Mouse (Mus musculus): Measurements from ENCODE around the gene Fxyd6. TPM values are rescaled to one million over a fixed set of nuclear protein-coding genes. Genes with fewer than 3 reads are reported as not detected.
A peak's percentile ranks its signal among the peaks of the same experiment; 100 is the strongest.

The Fxyd6 gene
- polyA plus RNA-seq, 1 experiment from 2014 or later, result 34.9 TPM

DNA sequence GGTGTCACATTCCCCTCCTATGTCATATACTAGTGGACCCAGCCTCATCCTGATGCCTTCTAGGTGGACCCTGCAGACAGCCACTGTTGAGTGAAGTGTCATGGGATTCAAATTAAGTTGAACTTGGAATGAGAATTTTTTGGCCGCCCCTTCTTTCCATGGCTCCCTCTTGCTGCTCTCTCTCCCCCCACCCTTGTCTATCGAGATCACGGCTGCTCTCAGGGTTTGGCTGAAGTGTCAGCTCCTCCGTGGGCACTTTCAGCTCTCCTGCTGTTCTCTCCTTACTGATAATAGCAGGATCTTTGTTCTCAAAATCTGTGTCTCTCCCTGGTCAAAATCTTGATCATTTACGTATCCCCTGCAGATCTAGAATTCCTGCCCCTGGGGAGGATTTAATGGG lies 12.8 kb downstream of the Fxyd6 start:
- Histone ChIP-seq H3K9ac (ENCODE audit: low read length) (no peak overlapping the region), H3K4me2 (ENCODE audit: low read depth, low read length) (no peak overlapping the region), H3K4me3 (ENCODE audit: low read length) (no peak overlapping the region), H3K4me1 (ENCODE audit: control insufficient read depth, insufficient read depth, low read length) (no peaks in the 10 kb centered on the region), H3K9me3 (replicated peaks; ENCODE audit: control insufficient read depth, low read length) (no peaks in the 10 kb centered on the region), H3K27me3 (ENCODE audit: control insufficient read depth, insufficient read depth, low read length) (no peaks in the 10 kb centered on the region), H3K27ac (ENCODE audit: low read length) (no peak overlapping the region), H3K36me3 (ENCODE audit: control insufficient read depth, insufficient read depth) (no peaks in the 10 kb centered on the region)
- ATAC-seq (replicated peaks; ENCODE audit: extremely low read depth, insufficient read depth, low FRiP score), result no peak
- WGBS, result 75% methylated on average over 5 of the region's 5 CpGs

DNA sequence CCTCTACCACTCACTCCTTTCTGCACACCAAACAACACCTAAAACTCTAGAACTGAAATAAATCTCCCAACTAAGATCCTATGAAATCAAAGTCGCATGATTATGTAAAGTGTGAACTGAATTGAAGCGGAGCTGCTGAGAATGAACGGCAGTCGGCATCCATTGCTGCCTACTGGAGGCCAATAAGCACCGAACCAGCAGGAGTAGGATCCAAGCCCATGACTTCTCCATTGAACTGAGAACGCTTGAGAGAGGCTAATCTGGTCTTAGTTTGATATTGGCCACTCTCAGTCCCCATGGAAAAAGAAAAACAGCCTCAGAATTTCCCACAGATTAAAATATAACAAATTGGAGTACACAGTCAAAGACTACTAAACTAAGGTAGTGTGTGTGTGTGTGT lies 13.9 kb downstream of the Fxyd6 start:
- Histone ChIP-seq H3K4me3 (ENCODE audit: low read length) (no peak overlapping the region), H3K4me1 (ENCODE audit: control insufficient read depth, insufficient read depth, low read length) (no peaks in the 10 kb centered on the region), H3K9me3 (replicated peaks; ENCODE audit: control insufficient read depth, low read length) (no peaks in the 10 kb centered on the region), H3K27ac (ENCODE audit: low read length) (no peak overlapping the region), H3K9ac (ENCODE audit: low read length) (no peak overlapping the region), H3K36me3 (ENCODE audit: control insufficient read depth, insufficient read depth) (no peaks in the 10 kb centered on the region), H3K4me2 (ENCODE audit: low read depth, low read length) (no peak overlapping the region), H3K27me3 (ENCODE audit: control insufficient read depth, insufficient read depth, low read length) (no peaks in the 10 kb centered on the region)
- WGBS, result 89% methylated on average over 6 of the region's 6 CpGs
- no peak for ATAC-seq (replicated peaks; ENCODE audit: extremely low read depth, insufficient read depth, low FRiP score)

DNA sequence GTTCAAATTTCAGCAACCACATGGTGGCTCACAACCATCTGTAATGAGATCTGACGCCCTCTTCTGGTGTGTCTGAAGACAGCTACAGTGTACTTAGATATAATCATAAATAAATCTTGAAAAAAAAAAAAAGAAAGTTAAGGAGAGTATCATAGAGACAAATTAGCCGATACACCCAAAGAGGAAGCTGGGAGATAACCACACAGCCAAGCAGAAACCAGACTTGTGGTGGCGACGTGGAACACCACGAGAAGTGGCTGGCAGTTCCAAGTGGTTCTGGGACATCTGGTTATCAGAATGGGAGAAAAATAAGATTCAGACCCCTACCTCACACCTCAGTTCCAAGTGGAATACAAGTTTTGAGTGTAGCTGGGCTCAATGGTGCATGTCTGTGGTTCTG lies 16.7 kb downstream of the Fxyd6 start:
- no peak overlapping the region for H3K4me2 ChIP-seq (ENCODE audit: low read depth, low read length)
- no peak overlapping the region for H3K9ac ChIP-seq (ENCODE audit: low read length)
- no peaks in the 10 kb centered on the region for H3K4me1 ChIP-seq (ENCODE audit: control insufficient read depth, insufficient read depth, low read length)
- 65% methylated on average over 5 of the region's 5 CpGs for WGBS
- ATAC-seq (replicated peaks; ENCODE audit: extremely low read depth, insufficient read depth, low FRiP score), result no peak
- H3K27ac ChIP-seq (ENCODE audit: low read length), result no peak overlapping the region
- H3K4me3 ChIP-seq (ENCODE audit: low read length), result no peak overlapping the region
- no peaks in the 10 kb centered on the region for H3K36me3 ChIP-seq (ENCODE audit: control insufficient read depth, insufficient read depth)
- H3K9me3 ChIP-seq (replicated peaks; ENCODE audit: control insufficient read depth, low read length), result no peaks in the 10 kb centered on the region
- H3K27me3 ChIP-seq (ENCODE audit: control insufficient read depth, insufficient read depth, low read length), result no peaks in the 10 kb centered on the region

DNA sequence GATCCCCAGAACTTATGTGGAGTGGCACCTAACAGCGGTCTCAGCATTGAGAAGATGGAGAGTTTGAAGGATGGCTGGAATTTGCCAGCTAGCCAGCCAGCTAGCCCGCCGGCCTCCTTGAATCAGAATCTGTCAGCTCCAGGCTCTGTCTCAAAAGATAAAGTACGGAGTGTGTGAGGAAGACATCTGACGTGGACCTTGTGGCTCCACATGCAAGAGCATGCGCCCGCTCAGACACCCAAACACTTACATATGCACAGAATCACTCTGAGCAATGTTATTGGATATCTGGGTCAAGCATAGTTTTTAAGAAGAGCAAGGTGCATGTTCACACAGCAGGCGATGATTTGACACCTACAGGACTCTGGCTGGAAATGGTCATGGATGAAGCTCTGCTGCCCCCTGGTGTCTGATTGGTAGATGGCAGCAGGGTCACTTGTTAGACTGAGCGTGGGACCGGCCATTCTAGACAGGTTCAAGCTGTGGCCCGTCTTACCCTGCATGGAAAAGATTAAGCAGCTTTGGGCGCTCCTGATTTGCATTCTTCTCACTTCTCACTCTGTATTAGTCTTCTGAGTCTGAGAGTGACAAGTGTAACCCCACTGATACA lies 18.5 kb downstream of the Fxyd6 start:
- H3K4me3 ChIP-seq (ENCODE audit: low read length), result no peak overlapping the region
- no peaks in the 10 kb centered on the region for H3K27me3 ChIP-seq (ENCODE audit: control insufficient read depth, insufficient read depth, low read length)
- peak; percentile 66; the same call in 1 of the 2 replicates for ATAC-seq (replicated peaks; ENCODE audit: extremely low read depth, insufficient read depth, low FRiP score)
- no peak overlapping the region for H3K27ac ChIP-seq (ENCODE audit: low read length)
- no peak overlapping the region for H3K4me2 ChIP-seq (ENCODE audit: low read depth, low read length)
- H3K9ac ChIP-seq (ENCODE audit: low read length), result no peak overlapping the region
- WGBS, result 26% methylated on average over 12 of the region's 12 CpGs
- H3K9me3 ChIP-seq (replicated peaks; ENCODE audit: control insufficient read depth, low read length), result no peaks in the 10 kb centered on the region
- H3K4me1 ChIP-seq (ENCODE audit: control insufficient read depth, insufficient read depth, low read length), result no peaks in the 10 kb centered on the region
- no peaks in the 10 kb centered on the region for H3K36me3 ChIP-seq (ENCODE audit: control insufficient read depth, insufficient read depth)

DNA sequence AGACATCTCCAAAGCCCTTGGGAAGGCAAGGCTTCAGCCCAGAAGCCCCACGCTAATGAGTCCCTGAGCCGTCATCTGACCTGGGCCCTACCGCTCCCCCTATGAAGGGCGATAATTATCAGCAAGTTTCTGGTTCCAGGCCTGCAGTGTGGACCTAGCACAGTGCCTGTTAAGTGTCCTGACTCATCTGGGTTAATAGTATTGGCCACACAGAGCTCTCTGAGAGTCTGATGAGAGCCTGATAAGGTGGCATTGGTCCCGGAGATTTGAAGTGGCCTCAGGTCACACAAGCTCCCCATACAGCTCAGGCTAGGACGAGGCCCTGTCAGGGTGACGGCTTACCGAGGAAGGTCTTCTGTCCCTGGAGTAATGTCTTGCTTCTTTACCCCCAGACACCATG lies 19.6 kb downstream of the Fxyd6 start:
- H3K9ac ChIP-seq (ENCODE audit: low read length), result no peak overlapping the region
- H3K4me3 ChIP-seq (ENCODE audit: low read length), result no peak overlapping the region
- H3K27me3 ChIP-seq (ENCODE audit: control insufficient read depth, insufficient read depth, low read length), result no peaks in the 10 kb centered on the region
- ATAC-seq (replicated peaks; ENCODE audit: extremely low read depth, insufficient read depth, low FRiP score), result no peak
- H3K9me3 ChIP-seq (replicated peaks; ENCODE audit: control insufficient read depth, low read length), result no peaks in the 10 kb centered on the region
- H3K4me1 ChIP-seq (ENCODE audit: control insufficient read depth, insufficient read depth, low read length), result no peaks in the 10 kb centered on the region
- 63% methylated on average over 8 of the region's 8 CpGs for WGBS
- H3K4me2 ChIP-seq (ENCODE audit: low read depth, low read length), result no peak overlapping the region
- no peaks in the 10 kb centered on the region for H3K36me3 ChIP-seq (ENCODE audit: control insufficient read depth, insufficient read depth)
- no peak overlapping the region for H3K27ac ChIP-seq (ENCODE audit: low read length)

DNA sequence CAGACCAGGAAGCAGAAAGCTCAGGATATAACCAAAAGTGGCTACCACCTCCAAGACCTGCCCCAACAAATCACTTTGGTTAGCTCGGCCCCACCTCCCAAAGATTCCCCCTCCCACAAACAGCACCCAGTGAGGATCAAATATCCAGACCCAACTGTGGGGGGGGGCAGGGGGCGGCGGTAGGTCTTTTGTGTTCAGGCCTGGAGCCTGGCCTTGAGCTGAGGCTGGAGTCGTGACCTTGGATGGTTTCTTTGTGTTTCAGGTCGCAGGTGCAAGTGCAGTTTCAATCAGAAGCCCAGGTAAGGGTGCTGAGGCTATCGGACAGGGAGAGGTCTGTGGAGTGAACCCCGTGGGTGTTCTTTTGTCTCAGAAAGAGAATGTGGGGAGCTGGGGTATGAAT lies 21.3 kb downstream of the Fxyd6 start:
- Histone ChIP-seq H3K4me3 (ENCODE audit: low read length) (no peak overlapping the region), H3K36me3 (ENCODE audit: control insufficient read depth, insufficient read depth) (no peaks in the 10 kb centered on the region), H3K9me3 (replicated peaks; ENCODE audit: control insufficient read depth, low read length) (no peaks in the 10 kb centered on the region), H3K4me2 (ENCODE audit: low read depth, low read length) (no peak overlapping the region), H3K27ac (ENCODE audit: low read length) (no peak overlapping the region), H3K4me1 (ENCODE audit: control insufficient read depth, insufficient read depth, low read length) (no peaks in the 10 kb centered on the region), H3K9ac (ENCODE audit: low read length) (no peak overlapping the region), H3K27me3 (ENCODE audit: control insufficient read depth, insufficient read depth, low read length) (no peaks in the 10 kb centered on the region)
- WGBS, result 73% methylated on average over 7 of the region's 7 CpGs
- no peak for ATAC-seq (replicated peaks; ENCODE audit: extremely low read depth, insufficient read depth, low FRiP score)

DNA sequence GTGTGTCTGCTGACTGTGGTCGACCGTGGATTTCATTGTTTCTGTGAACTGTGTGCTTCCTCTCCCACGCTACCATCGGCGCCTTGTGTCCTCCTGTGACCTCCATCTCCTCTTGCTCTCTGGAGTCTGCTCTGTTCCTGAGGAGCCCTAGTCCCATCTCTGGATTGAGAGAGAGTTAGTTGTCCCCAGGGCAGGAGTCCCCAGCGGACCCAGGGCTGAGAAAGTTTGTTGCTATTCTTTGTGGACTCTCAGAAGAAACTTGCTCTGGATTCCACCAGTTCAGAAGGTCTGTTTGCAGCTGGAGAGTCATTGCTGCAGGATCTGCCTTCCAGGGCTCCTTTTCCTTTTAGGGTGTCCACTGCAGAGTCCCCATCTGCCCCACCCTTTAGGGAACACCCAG lies 25.2 kb downstream of the Fxyd6 start:
- peaks cover 5% of the 10 kb centered on the region; the same call in 1 of the 2 replicates for H3K27me3 ChIP-seq (ENCODE audit: control insufficient read depth, insufficient read depth, low read length)
- no peaks in the 10 kb centered on the region for H3K36me3 ChIP-seq (ENCODE audit: control insufficient read depth, insufficient read depth)
- no peak overlapping the region for H3K4me3 ChIP-seq (ENCODE audit: low read length)
- no peak overlapping the region for H3K27ac ChIP-seq (ENCODE audit: low read length)
- no peak overlapping the region for H3K9ac ChIP-seq (ENCODE audit: low read length)
- H3K9me3 ChIP-seq (replicated peaks; ENCODE audit: control insufficient read depth, low read length), result no peaks in the 10 kb centered on the region
- no peak for ATAC-seq (replicated peaks; ENCODE audit: extremely low read depth, insufficient read depth, low FRiP score)
- WGBS, result 82% methylated on average over 6 of the region's 6 CpGs
- no peak overlapping the region for H3K4me2 ChIP-seq (ENCODE audit: low read depth, low read length)
- no peaks in the 10 kb centered on the region for H3K4me1 ChIP-seq (ENCODE audit: control insufficient read depth, insufficient read depth, low read length)

DNA sequence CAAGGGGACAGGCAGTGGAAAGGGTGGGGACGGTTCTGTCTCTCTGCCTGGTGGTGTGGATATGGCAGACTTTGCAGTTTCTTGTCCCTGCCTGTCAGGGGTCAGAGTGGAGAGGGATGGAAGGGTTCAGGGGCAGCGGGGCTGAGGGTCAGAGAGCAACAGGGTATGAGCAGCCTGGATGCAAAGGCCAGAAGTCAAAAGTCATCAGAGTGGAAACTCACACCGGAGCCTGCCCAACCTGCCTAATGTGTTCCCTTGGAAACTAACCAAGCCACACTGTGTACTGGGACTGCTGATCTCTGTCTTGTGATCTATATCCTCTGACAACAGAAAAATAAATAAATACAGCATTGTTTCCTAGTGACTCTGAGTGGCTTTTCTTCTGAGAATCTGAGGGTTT lies 25.8 kb downstream of the Fxyd6 start:
- 70% methylated on average over 3 of the region's 3 CpGs for WGBS
- Histone ChIP-seq H3K4me2 (ENCODE audit: low read depth, low read length) (no peak overlapping the region), H3K9ac (ENCODE audit: low read length) (no peak overlapping the region), H3K27ac (ENCODE audit: low read length) (no peak overlapping the region), H3K27me3 (ENCODE audit: control insufficient read depth, insufficient read depth, low read length) (peaks cover 5% of the 10 kb centered on the region; the same call in 1 of the 2 replicates), H3K4me1 (ENCODE audit: control insufficient read depth, insufficient read depth, low read length) (no peaks in the 10 kb centered on the region), H3K9me3 (replicated peaks; ENCODE audit: control insufficient read depth, low read length) (no peaks in the 10 kb centered on the region), H3K4me3 (ENCODE audit: low read length) (no peak overlapping the region), H3K36me3 (ENCODE audit: control insufficient read depth, insufficient read depth) (no peaks in the 10 kb centered on the region)
- ATAC-seq (replicated peaks; ENCODE audit: extremely low read depth, insufficient read depth, low FRiP score), result no peak

DNA sequence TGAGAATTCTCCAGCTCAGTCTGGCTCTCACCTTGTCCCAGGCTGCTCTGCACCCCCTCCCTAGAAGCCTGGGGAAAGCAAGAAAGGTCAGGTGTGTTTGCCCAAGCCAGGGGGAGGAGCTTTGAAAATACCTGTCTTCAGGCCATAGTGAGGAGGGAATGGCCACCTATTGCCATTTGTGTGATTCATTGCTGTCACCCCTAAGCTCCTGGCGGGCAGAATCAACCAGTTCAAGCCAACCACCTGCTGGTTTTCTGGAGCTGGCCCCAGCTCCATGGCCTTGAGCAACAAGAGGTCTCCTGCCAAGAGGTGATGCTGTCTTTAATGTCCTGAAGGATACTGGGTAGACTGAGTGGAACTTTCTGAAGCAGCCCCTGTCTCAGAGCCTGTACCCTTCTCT lies 28.4 kb downstream of the Fxyd6 start:
- H3K9ac ChIP-seq (ENCODE audit: low read length), result no peak overlapping the region
- WGBS, result 55% methylated on average over 1 of the region's 1 CpGs

More for the DNA sequence above, 28.4 kb downstream of the Fxyd6 start:
- H3K4me3 ChIP-seq (ENCODE audit: low read length), result no peak overlapping the region
- ATAC-seq (replicated peaks; ENCODE audit: extremely low read depth, insufficient read depth, low FRiP score), result no peak
- H3K9me3 ChIP-seq (replicated peaks; ENCODE audit: control insufficient read depth, low read length), result no peaks in the 10 kb centered on the region
- H3K36me3 ChIP-seq (ENCODE audit: control insufficient read depth, insufficient read depth), result no peaks in the 10 kb centered on the region
- no peak overlapping the region for H3K4me2 ChIP-seq (ENCODE audit: low read depth, low read length)
- H3K27ac ChIP-seq (ENCODE audit: low read length), result no peak overlapping the region
- H3K27me3 ChIP-seq (ENCODE audit: control insufficient read depth, insufficient read depth, low read length), result peaks cover 11% of the 10 kb centered on the region; the same call in 1 of the 2 replicates
- no peaks in the 10 kb centered on the region for H3K4me1 ChIP-seq (ENCODE audit: control insufficient read depth, insufficient read depth, low read length)
